Mouse (Mus musculus) stomach, postnatal 0 days (tissue): Measurements from ENCODE around the gene Smad6.

ENCODE experiments used
- CTCF ChIP-seq: IDR thresholded peaks from 2 replicates; pipeline ENCODE4 v1.5.1; 2016; ENCODE audit warnings: antibody characterized with exemption, low read depth, mild to moderate bottlenecking, moderate library complexity
- EP300 ChIP-seq: optimal IDR thresholded peaks from 2 replicates; pipeline ENCODE3; 2016; ENCODE audit warnings: antibody characterized with exemption

- no peak for TF ChIP-seq CTCF
- TF ChIP-seq EP300: no peak
These were observed 23.8 kb downstream of the Smad6 start for GRCm38 (mm10) chr9:63998026-63998425.
